Mouse (Mus musculus) limb, embryonic 10.5 days (tissue): Measurements from ENCODE around the gene Fut9. TPM values are rescaled to one million over a fixed set of nuclear protein-coding genes. Genes with fewer than 3 reads are reported as not detected.

Experiments
- DNase-seq: peaks from one replicate; pipeline ENCODE4 v3.0.0-alpha.2; 2017; ENCODE audit warnings: low spot score
- H3K27ac ChIP-seq: fragments of 300-500 bp; sonication (generic); 2 replicates; pipeline ENCODE4 v1.5.1; 2016; ENCODE audit warnings: mild to moderate bottlenecking
- H3K27me3 ChIP-seq: fragments of 300-500 bp; sonication (generic); 2 replicates; pipeline ENCODE4 v1.6.1; 2016; ENCODE audit warnings: low read depth, mild to moderate bottlenecking; ENCODE audit not compliant: poor library complexity, severe bottlenecking
- H3K36me3 ChIP-seq: fragments of 300-500 bp; sonication (generic); 2 replicates; pipeline ENCODE4 v1.6.1; 2016; ENCODE audit warnings: mild to moderate bottlenecking, moderate library complexity
- H3K4me1 ChIP-seq: fragments of 300-500 bp; sonication (generic); 2 replicates; pipeline ENCODE4 v1.6.1; 2016
- H3K4me3 ChIP-seq: fragments of 300-500 bp; sonication (generic); 2 replicates; pipeline ENCODE4 v1.5.1; 2016; ENCODE audit warnings: mild to moderate bottlenecking, moderate library complexity
- H3K9me3 ChIP-seq: fragments of 300-500 bp; sonication (generic); replicated peaks from 2 replicates; pipeline ENCODE4 v1.6.1; 2016; ENCODE audit warnings: mild to moderate bottlenecking
- WGBS: fragments of 180-500 bp; shearing (Covaris S2); methylation state at CpG from one replicate; pipeline ENCODE4 v1.1.7; 2016; 5-methylcytosine and 5-hydroxymethylcytosine counted together
- polyA plus RNA-seq: library from polyadenylated mRNA; unstranded; fragments of >200 nt; fragmentation: Nextera tagmentation; extraction: Ambion mirVana; gene quantifications from 2 replicates; pipeline ENCODE4 v1.2.1, GENCODE M21; 2016

Fut9 gene
- polyA plus RNA-seq, 1 experiment from 2014 or later, result 0.25 TPM

DNA sequence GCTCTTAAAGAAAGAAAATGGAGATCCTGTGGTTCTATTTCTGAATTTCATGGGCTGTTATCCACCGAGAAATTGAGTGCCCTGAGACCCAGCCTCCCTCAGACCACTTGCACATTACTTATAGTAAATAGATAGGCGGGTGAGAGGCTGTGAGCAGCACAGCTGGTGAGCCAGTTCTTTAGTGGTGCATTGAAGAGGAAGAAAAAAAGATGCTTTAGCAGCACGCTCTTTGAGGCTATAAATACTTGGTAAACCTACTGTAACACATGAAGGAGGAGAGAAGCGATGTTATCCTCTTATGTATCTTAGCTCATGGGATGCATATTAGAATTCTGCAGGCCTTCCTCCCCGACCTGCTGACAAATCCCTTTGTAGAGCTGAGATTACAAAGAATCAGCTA is 58.5 kb downstream of the Fut9 start:
- Histone ChIP-seq H3K27ac (no peak overlapping the region), H3K4me3 (no peak overlapping the region), H3K36me3 (no peaks in the 10 kb centered on the region), H3K4me1 (no peaks in the 10 kb centered on the region), H3K9me3 (no peaks in the 10 kb centered on the region), H3K27me3 (no peaks in the 10 kb centered on the region)
- no peak for DNase-seq
- 86% methylated on average over 5 of the region's 5 CpGs for WGBS

- no peak overlapping the region for H3K27ac ChIP-seq
- H3K36me3 ChIP-seq, result no peaks in the 10 kb centered on the region
- H3K4me1 ChIP-seq, result no peaks in the 10 kb centered on the region
- 90% methylated on average over 4 of the region's 4 CpGs for WGBS
- no peak overlapping the region for H3K4me3 ChIP-seq
- H3K27me3 ChIP-seq, result no peaks in the 10 kb centered on the region
- H3K9me3 ChIP-seq, result no peaks in the 10 kb centered on the region
- no peak for DNase-seq
Measured at GRCm38 (mm10) chr4:25738782-25739181, 61.3 kb downstream of the Fut9 start.

DNA sequence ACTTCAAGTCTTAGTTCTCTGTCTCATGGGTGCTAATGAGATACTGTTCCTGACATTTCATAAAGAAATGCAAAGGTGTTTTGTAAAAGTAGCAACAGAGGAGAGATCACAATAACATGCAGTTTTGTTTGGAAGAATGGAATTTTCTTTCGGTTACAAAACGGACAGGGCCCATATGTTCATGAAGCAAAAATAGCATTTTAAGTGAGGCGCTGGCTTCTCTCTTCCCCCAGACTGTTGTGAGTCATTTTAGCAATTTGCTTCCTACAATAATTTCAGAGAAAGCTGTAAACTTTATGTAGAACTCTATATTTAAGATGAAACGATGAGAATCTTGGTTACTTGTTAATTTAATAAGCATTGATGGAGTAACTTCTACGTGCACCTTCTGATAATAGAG is 78.5 kb downstream of the Fut9 start:
- no peaks in the 10 kb centered on the region for H3K36me3 ChIP-seq
- H3K27me3 ChIP-seq, result no peaks in the 10 kb centered on the region

GRCm38 (mm10) chr4:25713907-25714306 is 86.1 kb downstream of the Fut9 start:
- no peak for DNase-seq
- Histone ChIP-seq H3K27me3 (no peaks in the 10 kb centered on the region), H3K36me3 (no peaks in the 10 kb centered on the region), H3K4me3 (no peak overlapping the region), H3K4me1 (no peaks in the 10 kb centered on the region), H3K27ac (no peak overlapping the region), H3K9me3 (no peaks in the 10 kb centered on the region)
- 84% methylated on average over 2 of the region's 2 CpGs for WGBS

More for the DNA sequence above, 78.5 kb downstream of the Fut9 start:
- Histone ChIP-seq H3K4me1 (no peaks in the 10 kb centered on the region), H3K27ac (no peak overlapping the region), H3K4me3 (no peak overlapping the region), H3K9me3 (no peaks in the 10 kb centered on the region)
- no peak for DNase-seq
- 91% methylated on average over 5 of the region's 5 CpGs for WGBS

GRCm38 (mm10) chr4:25684976-25685375 is 115.1 kb downstream of the Fut9 start:
- no peaks in the 10 kb centered on the region for H3K9me3 ChIP-seq
- H3K27me3 ChIP-seq, result no peaks in the 10 kb centered on the region
- H3K4me1 ChIP-seq, result no peaks in the 10 kb centered on the region
- DNase-seq, result no peak
- H3K4me3 ChIP-seq, result no peak overlapping the region
- H3K36me3 ChIP-seq, result no peaks in the 10 kb centered on the region
- H3K27ac ChIP-seq, result no peak overlapping the region
- whole genome bisulfite sequencing, result 93% methylated on average over 3 of the region's 3 CpGs

- no peaks in the 10 kb centered on the region for H3K9me3 ChIP-seq
- DNase-seq, result no peak
- WGBS, result 96% methylated on average over 1 of the region's 1 CpGs
- H3K36me3 ChIP-seq, result no peaks in the 10 kb centered on the region
- H3K27ac ChIP-seq, result no peak overlapping the region
- H3K27me3 ChIP-seq, result no peaks in the 10 kb centered on the region
- H3K4me1 ChIP-seq, result no peaks in the 10 kb centered on the region
- no peak overlapping the region for H3K4me3 ChIP-seq
Measured at GRCm38 (mm10) chr4:25664196-25664595, 135.8 kb downstream of the Fut9 start.

GRCm38 (mm10) chr4:25661204-25661727 is 138.8 kb downstream of the Fut9 start:
- Histone ChIP-seq H3K4me3 (no peak overlapping the region), H3K36me3 (no peaks in the 10 kb centered on the region), H3K27ac (no peak overlapping the region), H3K27me3 (no peaks in the 10 kb centered on the region), H3K9me3 (no peaks in the 10 kb centered on the region), H3K4me1 (no peaks in the 10 kb centered on the region)
- 83% methylated on average over 3 of the region's 3 CpGs for WGBS
- no peak for DNase-seq

- Histone ChIP-seq H3K27me3 (no peaks in the 10 kb centered on the region), H3K4me3 (no peak overlapping the region), H3K4me1 (no peaks in the 10 kb centered on the region), H3K9me3 (no peaks in the 10 kb centered on the region), H3K36me3 (no peaks in the 10 kb centered on the region), H3K27ac (no peak overlapping the region)
- DNase-seq, result no peak
- WGBS, result 89% methylated on average over 3 of the region's 3 CpGs
Measured at GRCm38 (mm10) chr4:25658792-25659191, 141.3 kb downstream of the Fut9 start.

DNA sequence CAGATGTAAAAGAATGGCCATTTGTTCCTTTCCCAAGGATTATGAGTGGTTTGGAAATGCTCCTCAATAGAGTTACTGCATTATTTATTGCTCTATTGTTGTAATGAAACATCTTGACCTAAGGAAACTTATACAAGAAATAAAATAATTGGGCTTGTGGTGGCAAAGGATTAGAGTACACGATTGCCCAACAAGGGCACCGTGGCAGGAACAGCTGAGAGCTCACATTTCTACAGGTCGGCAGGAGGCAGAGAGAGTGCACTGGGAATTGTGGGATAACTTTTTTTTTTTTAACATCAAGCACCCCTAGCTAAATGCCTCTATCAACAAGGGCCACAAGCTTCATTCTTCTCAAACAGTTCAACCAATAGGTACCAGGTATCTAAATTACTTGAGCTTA is 148.1 kb downstream of the Fut9 start:
- Histone ChIP-seq H3K9me3 (no peaks in the 10 kb centered on the region), H3K36me3 (no peaks in the 10 kb centered on the region), H3K4me1 (no peaks in the 10 kb centered on the region), H3K27me3 (no peaks in the 10 kb centered on the region), H3K27ac (no peak overlapping the region), H3K4me3 (no peak overlapping the region)
- WGBS, result 91% methylated on average over 3 of the region's 3 CpGs
- DNase-seq, result no peak

DNA sequence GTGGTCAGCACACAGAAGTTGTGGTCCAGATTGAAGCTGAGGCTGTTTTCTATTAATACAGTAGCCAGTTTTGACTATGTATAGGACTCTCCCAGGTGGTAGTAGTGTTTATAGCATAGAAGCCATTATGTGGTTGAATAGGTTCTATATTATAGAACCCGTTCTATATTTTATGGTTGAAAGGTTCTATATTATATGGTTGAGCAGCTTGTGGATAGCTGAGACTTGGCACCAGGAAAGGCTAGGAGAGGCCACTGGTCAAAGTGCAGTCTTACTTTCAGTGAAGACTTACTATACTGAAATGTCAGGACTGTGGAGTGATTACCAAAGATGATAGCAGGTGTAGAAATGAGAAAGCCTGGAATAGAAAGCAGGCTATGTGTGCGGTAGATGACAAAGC is 151.9 kb downstream of the Fut9 start:
- no peak overlapping the region for H3K4me3 ChIP-seq
- H3K9me3 ChIP-seq, result no peaks in the 10 kb centered on the region
- H3K36me3 ChIP-seq, result no peaks in the 10 kb centered on the region
- no peaks in the 10 kb centered on the region for H3K4me1 ChIP-seq
- H3K27ac ChIP-seq, result no peak overlapping the region
- WGBS, result 94% methylated on average over 2 of the region's 2 CpGs
- DNase-seq, result no peak
- no peaks in the 10 kb centered on the region for H3K27me3 ChIP-seq

- WGBS, result 87% methylated on average over 1 of the region's 1 CpGs
- no peaks in the 10 kb centered on the region for H3K27me3 ChIP-seq
- no peaks in the 10 kb centered on the region for H3K9me3 ChIP-seq
- H3K4me3 ChIP-seq, result no peak overlapping the region
- H3K4me1 ChIP-seq, result no peaks in the 10 kb centered on the region
- DNase-seq, result no peak
- H3K27ac ChIP-seq, result no peak overlapping the region
- H3K36me3 ChIP-seq, result no peaks in the 10 kb centered on the region
Measured at GRCm38 (mm10) chr4:25647593-25647992, 152.5 kb downstream of the Fut9 start.

DNA sequence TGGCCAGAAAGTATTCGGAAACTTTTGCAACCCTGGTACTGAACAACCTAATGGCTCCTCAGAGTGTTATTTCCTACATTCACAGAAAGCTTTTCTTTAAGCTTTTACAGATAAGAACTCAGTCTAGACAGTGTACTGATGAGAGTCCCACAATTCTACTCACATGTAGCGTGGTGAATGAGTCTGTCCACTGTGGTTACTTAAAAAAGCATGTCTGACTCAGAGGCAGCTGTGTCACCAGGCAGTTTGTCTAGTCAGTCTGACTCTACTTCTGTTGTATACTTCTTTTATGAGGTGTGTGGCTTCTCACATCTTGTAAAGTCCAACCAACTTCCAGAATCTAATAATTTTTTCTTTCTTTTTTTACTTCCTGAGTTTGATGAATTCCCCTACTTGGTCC is 154.5 kb downstream of the Fut9 start:
- no peaks in the 10 kb centered on the region for H3K36me3 ChIP-seq
- 83% methylated on average over 2 of the region's 2 CpGs for WGBS
- H3K4me3 ChIP-seq, result no peak overlapping the region
- no peak overlapping the region for H3K27ac ChIP-seq
- H3K27me3 ChIP-seq, result no peaks in the 10 kb centered on the region
- no peak for DNase-seq
- H3K4me1 ChIP-seq, result no peaks in the 10 kb centered on the region
- H3K9me3 ChIP-seq, result no peaks in the 10 kb centered on the region

GRCm38 (mm10) chr4:25641993-25642392 is 158.1 kb downstream of the Fut9 start:
- no peak for DNase-seq
- Histone ChIP-seq H3K27me3 (no peaks in the 10 kb centered on the region), H3K36me3 (no peaks in the 10 kb centered on the region), H3K4me3 (no peak overlapping the region), H3K4me1 (no peaks in the 10 kb centered on the region), H3K9me3 (no peaks in the 10 kb centered on the region), H3K27ac (no peak overlapping the region)
- WGBS, result 93% methylated on average over 4 of the region's 4 CpGs

DNA sequence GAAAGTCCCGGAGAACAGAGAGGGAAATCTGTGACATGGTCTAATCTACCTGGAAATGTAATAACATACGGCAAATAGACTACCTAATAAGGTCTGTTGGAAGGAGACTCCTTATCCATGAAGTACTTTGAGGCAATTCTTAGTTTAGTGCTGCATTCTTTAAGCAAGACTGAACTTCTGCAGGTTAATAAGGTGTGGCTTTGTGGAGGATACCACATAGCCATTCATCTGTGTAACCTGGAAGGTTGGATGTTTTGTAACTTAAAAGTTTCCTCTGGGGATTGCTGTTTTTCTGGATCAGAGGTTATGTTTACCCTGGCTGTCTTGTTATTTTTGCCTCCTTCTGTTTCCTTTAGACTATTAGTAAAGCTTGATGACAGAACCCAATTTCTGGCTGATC is 166.8 kb downstream of the Fut9 start:
- no peak for DNase-seq
- Histone ChIP-seq H3K9me3 (no peaks in the 10 kb centered on the region), H3K36me3 (no peaks in the 10 kb centered on the region), H3K4me1 (no peaks in the 10 kb centered on the region), H3K27ac (no peak overlapping the region), H3K27me3 (no peaks in the 10 kb centered on the region), H3K4me3 (no peak overlapping the region)
- 91% methylated on average over 2 of the region's 2 CpGs for WGBS
